ENCODE assay signal across 11 mouse cellular contexts in the genomic region with DNA sequence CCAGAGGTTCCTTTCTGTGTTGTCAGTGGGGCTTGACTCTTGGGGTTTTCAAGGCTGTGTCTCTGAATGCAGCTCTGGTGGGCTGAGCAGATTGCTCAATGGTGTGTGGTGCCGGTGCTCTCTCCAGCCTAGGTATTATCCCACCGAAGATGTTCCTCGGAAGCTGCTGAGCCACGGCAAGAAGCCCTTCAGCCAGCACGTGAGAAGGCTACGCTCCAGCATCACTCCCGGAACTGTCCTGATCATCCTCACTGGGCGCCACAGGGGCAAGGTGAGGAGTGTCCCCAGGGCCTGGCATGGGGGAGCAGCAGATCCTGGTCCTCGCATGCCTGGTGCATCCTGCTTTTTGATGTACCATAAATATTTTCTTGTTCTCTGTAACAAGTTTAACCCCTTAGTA. TPM values are rescaled to one million over a fixed set of nuclear protein-coding genes. Genes with fewer than 3 reads are reported as not detected.
DNase-seq lines count a peak whose midpoint lies in the region; ATAC-seq lines count a peak whose summit lies in the region.
"Had no signal": no experiment of that assay in that cellular context is flagged by ENCODE, and none has a peak within 500 bp of the region (broad histone marks: within the 10 kb centered on the region; RNA-seq: fewer than 3 reads in every experiment).

No protein-coding gene starts in this region.

- H3K4me3 ChIP-seq in forebrain, embryonic 13.5 days: no peak overlapping the region
- H3K4me3 ChIP-seq in forebrain, embryonic 14.5 days (ENCODE audit: low read depth, low read length): no peak overlapping the region
- H3K4me3 ChIP-seq in liver, embryonic 11.5 days (ENCODE audit: low read depth, low read length): peak overlapping the region; percentile 98
- peak overlapping the region; percentile 98; the same call in 1 of the 2 replicates for H3K4me3 ChIP-seq in embryonic facial prominence, embryonic 12.5 days
- H3K4me3 ChIP-seq in liver, embryonic 15.5 days (replicated peaks): peak overlapping the region; percentile 81

- H3K27ac ChIP-seq in forebrain, embryonic 13.5 days: no peak overlapping the region
- H3K27ac ChIP-seq in forebrain, embryonic 14.5 days (ENCODE audit: low read depth, low read length): no peak overlapping the region
- H3K27ac ChIP-seq in liver, embryonic 11.5 days (ENCODE audit: low read depth, low read length): peak overlapping the region; percentile 91
- no peak overlapping the region for H3K27ac ChIP-seq in embryonic facial prominence, embryonic 12.5 days
- H3K27ac ChIP-seq in liver, embryonic 15.5 days (replicated peaks): peak overlapping the region; percentile 78; the same call in 1 of the 2 replicates
- H3K27ac ChIP-seq: macrophage had no signal

- WGBS in forebrain, embryonic 13.5 days: 83% methylated on average over 9 of the region's 9 CpGs
- WGBS in forebrain, embryonic 14.5 days: 83% methylated on average over 9 of the region's 9 CpGs
- 77% methylated on average over 9 of the region's 9 CpGs for WGBS in liver, embryonic 11.5 days
- 78% methylated on average over 9 of the region's 9 CpGs for WGBS in embryonic facial prominence, embryonic 12.5 days
- 66% methylated on average over 9 of the region's 9 CpGs for WGBS in liver, embryonic 15.5 days (ENCODE audit: insufficient replicate concordance)

- H3K9ac ChIP-seq in forebrain, embryonic 13.5 days: peak overlapping the region; percentile 98; the same call in 1 of the 2 replicates
- H3K9ac ChIP-seq in forebrain, embryonic 14.5 days (ENCODE audit: low read length): no peak overlapping the region
- H3K9ac ChIP-seq in liver, embryonic 11.5 days (ENCODE audit: low read depth, low read length): peak overlapping the region; percentile 100
- H3K9ac ChIP-seq in embryonic facial prominence, embryonic 12.5 days: peak overlapping the region; percentile 99; the same call in 1 of the 2 replicates
- peak overlapping the region; percentile 91 for H3K9ac ChIP-seq in liver, embryonic 15.5 days

- no peak overlapping the region for H3K4me2 ChIP-seq in forebrain, embryonic 13.5 days
- H3K4me2 ChIP-seq in forebrain, embryonic 14.5 days (ENCODE audit: low read length): no peak overlapping the region
- peak overlapping the region; percentile 84 for H3K4me2 ChIP-seq in liver, embryonic 11.5 days
- peak overlapping the region; percentile 62; the same call in 1 of the 2 replicates for H3K4me2 ChIP-seq in embryonic facial prominence, embryonic 12.5 days (replicated peaks)
- H3K4me2 ChIP-seq in liver, embryonic 15.5 days: peak overlapping the region; percentile 77

- no peaks in the 10 kb centered on the region for H3K27me3 ChIP-seq in forebrain, embryonic 13.5 days
- no peaks in the 10 kb centered on the region for H3K27me3 ChIP-seq in forebrain, embryonic 14.5 days (replicated peaks; ENCODE audit: control insufficient read depth, insufficient read depth, low read length)
- H3K27me3 ChIP-seq in liver, embryonic 11.5 days (replicated peaks; ENCODE audit: control insufficient read depth, insufficient read depth, low read length): no peaks in the 10 kb centered on the region
- no peaks in the 10 kb centered on the region for H3K27me3 ChIP-seq in embryonic facial prominence, embryonic 12.5 days
- H3K27me3 ChIP-seq in liver, embryonic 15.5 days: no peaks in the 10 kb centered on the region

- H3K4me1 ChIP-seq in forebrain, embryonic 13.5 days: peaks cover 28% of the 10 kb centered on the region
- peaks cover 8% of the 10 kb centered on the region for H3K4me1 ChIP-seq in forebrain, embryonic 14.5 days (ENCODE audit: control insufficient read depth, insufficient read depth, low read length)
- peaks cover 22% of the 10 kb centered on the region for H3K4me1 ChIP-seq in liver, embryonic 11.5 days (replicated peaks; ENCODE audit: control insufficient read depth, insufficient read depth, low read length)
- H3K4me1 ChIP-seq in embryonic facial prominence, embryonic 12.5 days: peaks cover 18% of the 10 kb centered on the region
- H3K4me1 ChIP-seq in liver, embryonic 15.5 days (replicated peaks): peaks cover 43% of the 10 kb centered on the region

- H3K36me3 ChIP-seq in forebrain, embryonic 13.5 days (ENCODE audit: poor library complexity, severe bottlenecking): peaks cover 61% of the 10 kb centered on the region
- peaks cover 61% of the 10 kb centered on the region for H3K36me3 ChIP-seq in forebrain, embryonic 14.5 days (ENCODE audit: control insufficient read depth, insufficient read depth, low read length)
- H3K36me3 ChIP-seq in liver, embryonic 11.5 days (ENCODE audit: control insufficient read depth, insufficient read depth, low read length): peaks cover 54% of the 10 kb centered on the region
- H3K36me3 ChIP-seq in embryonic facial prominence, embryonic 12.5 days: peaks cover 59% of the 10 kb centered on the region
- peaks cover 61% of the 10 kb centered on the region for H3K36me3 ChIP-seq in liver, embryonic 15.5 days (replicated peaks)

- DNase-seq in forebrain, embryonic 14.5 days (ENCODE audit: low spot score): no peak
- no peak for DNase-seq in liver, embryonic 11.5 days (ENCODE audit: low spot score)
- no peak for DNase-seq in liver
- DNase-seq in embryo, embryonic 10 days (ENCODE audit: low spot score): no peak
- DNase-seq in retina, postnatal 1 day: no peak
- DNase-seq: B cell, adult 2 months; cerebellum, adult 11 months had no signal

- no peak for ATAC-seq in forebrain, embryonic 13.5 days
- no peak for ATAC-seq in forebrain, embryonic 14.5 days
- ATAC-seq in liver, embryonic 11.5 days (replicated peaks; ENCODE audit: low FRiP score): no peak
- ATAC-seq in embryonic facial prominence, embryonic 12.5 days (ENCODE audit: insufficient number of reproducible peaks, insufficient read depth, low FRiP score, low TSS enrichment): no peak
- ATAC-seq in liver, embryonic 15.5 days (ENCODE audit: insufficient read depth): no peak

- H3K9me3 ChIP-seq in forebrain, embryonic 13.5 days (replicated peaks): no peaks in the 10 kb centered on the region
- no peaks in the 10 kb centered on the region for H3K9me3 ChIP-seq in forebrain, embryonic 14.5 days (replicated peaks; ENCODE audit: control insufficient read depth, low read length)
- no peaks in the 10 kb centered on the region for H3K9me3 ChIP-seq in liver, embryonic 11.5 days (ENCODE audit: control insufficient read depth, low read length)
- no peaks in the 10 kb centered on the region for H3K9me3 ChIP-seq in embryonic facial prominence, embryonic 12.5 days
- no peaks in the 10 kb centered on the region for H3K9me3 ChIP-seq in liver, embryonic 15.5 days (replicated peaks)

RNA-seq across cellular contexts. Expression of a gene that starts 2.3 kb away (rescaled TPM):
- 466 and 500 TPM in 2 replicates for polyA plus RNA-seq in forebrain, embryonic 13.5 days (2015; fragmentation: Nextera tagmentation; extraction: Ambion mirVana)
- polyA plus RNA-seq in forebrain, embryonic 14.5 days (2014; fragmentation: Nextera tagmentation; extraction: Ambion mirVana): 455 and 505 TPM in 2 replicates
- 959 and 1,036 TPM in 2 replicates for polyA plus RNA-seq in liver, embryonic 11.5 days (2014; fragmentation: Nextera tagmentation; extraction: Ambion mirVana)
- polyA plus RNA-seq in embryonic facial prominence, embryonic 12.5 days (2016; fragmentation: Nextera tagmentation; extraction: Ambion mirVana): 597 and 603 TPM in 2 replicates
- polyA plus RNA-seq in liver, embryonic 15.5 days (2015; fragmentation: Nextera tagmentation; extraction: Ambion mirVana): 294 and 338 TPM in 2 replicates

RNA-seq across cellular contexts. Expression of a gene that starts 13.5 kb away (rescaled TPM):
- polyA plus RNA-seq in forebrain, embryonic 13.5 days (2015; fragmentation: Nextera tagmentation; extraction: Ambion mirVana): 12.6 and 13.4 TPM in 2 replicates
- polyA plus RNA-seq in forebrain, embryonic 14.5 days (2014; fragmentation: Nextera tagmentation; extraction: Ambion mirVana): 15.8 and 22.0 TPM in 2 replicates
- polyA plus RNA-seq in liver, embryonic 11.5 days (2014; fragmentation: Nextera tagmentation; extraction: Ambion mirVana): 11.8 and 16.3 TPM in 2 replicates
- 7.8 and 7.9 TPM in 2 replicates for polyA plus RNA-seq in embryonic facial prominence, embryonic 12.5 days (2016; fragmentation: Nextera tagmentation; extraction: Ambion mirVana)
- 10.1 and 12.0 TPM in 2 replicates for polyA plus RNA-seq in liver, embryonic 15.5 days (2015; fragmentation: Nextera tagmentation; extraction: Ambion mirVana)

RNA-seq across cellular contexts. Expression of a gene that starts 15.3 kb away (rescaled TPM):
- 27.8 and 28.4 TPM in 2 replicates for polyA plus RNA-seq in forebrain, embryonic 13.5 days (2015; fragmentation: Nextera tagmentation; extraction: Ambion mirVana)
- polyA plus RNA-seq in forebrain, embryonic 14.5 days (2014; fragmentation: Nextera tagmentation; extraction: Ambion mirVana): 32.1 and 33.8 TPM in 2 replicates
- polyA plus RNA-seq in liver, embryonic 11.5 days (2014; fragmentation: Nextera tagmentation; extraction: Ambion mirVana): 21.5 TPM in 2 replicates
- 23.4 and 24.0 TPM in 2 replicates for polyA plus RNA-seq in embryonic facial prominence, embryonic 12.5 days (2016; fragmentation: Nextera tagmentation; extraction: Ambion mirVana)
- 9.1 and 9.2 TPM in 2 replicates for polyA plus RNA-seq in liver, embryonic 15.5 days (2015; fragmentation: Nextera tagmentation; extraction: Ambion mirVana)

Comparison
In these comparisons a context has a peak if more than half of its experiments do, and no peak if none do; other contexts are left out.
1. H3K27ac ChIP-seq: peak in liver, embryonic 11.5 days (single experiment) and liver, embryonic 15.5 days (single experiment); none in forebrain, embryonic 13.5 days (single experiment), forebrain, embryonic 14.5 days (single experiment) and embryonic facial prominence, embryonic 12.5 days (single experiment).
2. H3K4me2 ChIP-seq: peak in liver, embryonic 11.5 days (single experiment), embryonic facial prominence, embryonic 12.5 days (single experiment) and liver, embryonic 15.5 days (single experiment); none in forebrain, embryonic 13.5 days (single experiment) and forebrain, embryonic 14.5 days (single experiment).
3. H3K4me3 ChIP-seq: peak in liver, embryonic 11.5 days (single experiment), embryonic facial prominence, embryonic 12.5 days (single experiment) and liver, embryonic 15.5 days (single experiment); none in forebrain, embryonic 13.5 days (single experiment) and forebrain, embryonic 14.5 days (single experiment).